Mouse (Mus musculus) midbrain, embryonic 14.5 days (tissue): ENCODE data around the gene Adh5. TPM values are rescaled to one million over a fixed set of nuclear protein-coding genes. Genes with fewer than 3 reads are reported as not detected.
"Not testable (repeated sequence)": the region's sequence is repeated elsewhere in the genome, so short reads cannot be mapped to it uniquely, and the experiment has no call there.

Source experiments
- ATAC-seq: fragments of 200-750 bp; cut with Nextera tagmentation; 2 replicates; pipeline ENCODE4 v1.8.0; 2017; ENCODE audit warnings: moderate number of reproducible peaks, moderate library complexity; ENCODE audit not compliant: low FRiP score, low TSS enrichment
- DNase-seq: peaks from one replicate; pipeline ENCODE4 v3.0.0-alpha.2; 2015
- H3K27ac ChIP-seq: fragments of 300-500 bp; sonication (generic); replicated peaks from 2 replicates; pipeline ENCODE4 v1.5.1; 2014; ENCODE audit warnings: mild to moderate bottlenecking, low read depth, low read length, moderate library complexity
- H3K27me3 ChIP-seq: fragments of 300-500 bp; sonication (generic); 2 replicates; pipeline ENCODE4 v1.6.1; 2014; ENCODE audit warnings: low read length, control low read depth, mixed read lengths; ENCODE audit not compliant: control insufficient read depth, insufficient read depth
- H3K36me3 ChIP-seq: fragments of 300-500 bp; sonication (generic); 2 replicates; pipeline ENCODE4 v1.6.1; 2014; ENCODE audit warnings: low read length, control low read depth; ENCODE audit not compliant: control insufficient read depth, insufficient read depth
- H3K4me1 ChIP-seq: fragments of 300-500 bp; sonication (generic); 2 replicates; pipeline ENCODE4 v1.6.1; 2014; ENCODE audit warnings: mild to moderate bottlenecking, antibody characterized with exemption, low read length, control low read depth; ENCODE audit not compliant: control insufficient read depth, insufficient read depth
- H3K4me2 ChIP-seq: fragments of 300-500 bp; sonication (generic); 2 replicates; pipeline ENCODE4 v1.6.1; 2014; ENCODE audit warnings: mild to moderate bottlenecking, low read length, moderate library complexity
- H3K4me3 ChIP-seq: fragments of 300-500 bp; sonication (generic); replicated peaks from 2 replicates; pipeline ENCODE4 v1.5.1; 2014; ENCODE audit warnings: low read depth, low read length
- H3K9ac ChIP-seq: fragments of 300-500 bp; sonication (generic); replicated peaks from 2 replicates; pipeline ENCODE4 v1.6.1; 2014; ENCODE audit warnings: mild to moderate bottlenecking, low read length, moderate library complexity
- H3K9me3 ChIP-seq: fragments of 300-500 bp; sonication (generic); 2 replicates; pipeline ENCODE4 v1.6.1; 2016; ENCODE audit warnings: low read length, control low read depth, mixed read lengths; ENCODE audit not compliant: control insufficient read depth
- WGBS: fragments of 180-500 bp; shearing (Covaris S2); extraction: QIAGEN DNeasy Blood & Tissue Kit; methylation state at CpG from one replicate; pipeline ENCODE4 v1.1.7; 2014; 5-methylcytosine and 5-hydroxymethylcytosine counted together
- polyA plus RNA-seq: library from polyadenylated mRNA; unstranded; fragments of >200 nt; fragmentation: Nextera tagmentation; extraction: Ambion mirVana; gene quantifications from 2 replicates; pipeline ENCODE4 v1.2.1, GENCODE M21; 2014

Gene Adh5
- polyA plus RNA-seq, 1 experiment from 2014 or later = 238 TPM

GRCm38 (mm10) chr3:138466656-138467055 lies 23.8 kb downstream of the Adh5 start:
- not testable (repeated sequence) for ATAC-seq, H3K4me1 ChIP-seq, DNase-seq, H3K27ac ChIP-seq, H3K9me3 ChIP-seq, H3K4me2 ChIP-seq, H3K4me3 ChIP-seq, H3K9ac ChIP-seq, H3K27me3 ChIP-seq
- H3K36me3 ChIP-seq = peaks cover 79% of the 10 kb centered on the region
- 90% methylated on average over 1 of the region's 1 CpGs for WGBS

- ATAC-seq (no peak), DNase-seq (no peak)
- Histone ChIP-seq H3K36me3 (peaks cover 64% of the 10 kb centered on the region), H3K4me2 (no peak overlapping the region), H3K4me3 (no peak overlapping the region), H3K4me1 (no peaks in the 10 kb centered on the region), H3K27me3 (no peaks in the 10 kb centered on the region), H3K9me3 (no peaks in the 10 kb centered on the region), H3K9ac (no peak overlapping the region), H3K27ac (no peak overlapping the region)
- WGBS = 91% methylated on average over 3 of the region's 3 CpGs
These were observed 28.2 kb downstream of the Adh5 start for GRCm38 (mm10) chr3:138471066-138471465.

- no peak overlapping the region for H3K4me2 ChIP-seq
- no peak for DNase-seq
- no peak overlapping the region for H3K9ac ChIP-seq
- H3K9me3 ChIP-seq = no peaks in the 10 kb centered on the region
- no peaks in the 10 kb centered on the region for H3K4me1 ChIP-seq
- H3K27me3 ChIP-seq = no peaks in the 10 kb centered on the region
- H3K4me3 ChIP-seq = no peak overlapping the region
- 98% methylated on average over 8 of the region's 8 CpGs for WGBS
- H3K27ac ChIP-seq = no peak overlapping the region
- ATAC-seq = no peak
- peaks cover 33% of the 10 kb centered on the region for H3K36me3 ChIP-seq
These were observed 36.6 kb downstream of the Adh5 start for GRCm38 (mm10) chr3:138479489-138479888.

- ATAC-seq = no peak
- 65% methylated on average over 14 of the region's 14 CpGs for WGBS
- Histone ChIP-seq H3K4me1 (no peaks in the 10 kb centered on the region), H3K4me3 (no peak overlapping the region), H3K36me3 (peaks cover 36% of the 10 kb centered on the region), H3K27ac (no peak overlapping the region), H3K9ac (no peak overlapping the region), H3K27me3 (no peaks in the 10 kb centered on the region), H3K9me3 (no peaks in the 10 kb centered on the region), H3K4me2 (no peak overlapping the region)
- DNase-seq = no peak
These were observed 38.8 kb downstream of the Adh5 start for GRCm38 (mm10) chr3:138481526-138482284.

- H3K36me3 ChIP-seq = peaks cover 32% of the 10 kb centered on the region
- no peak overlapping the region for H3K27ac ChIP-seq
- DNase-seq = no peak
- H3K4me2 ChIP-seq = no peak overlapping the region
- 95% methylated on average over 2 of the region's 2 CpGs for WGBS
- no peaks in the 10 kb centered on the region for H3K9me3 ChIP-seq
- no peak overlapping the region for H3K4me3 ChIP-seq
- no peak overlapping the region for H3K9ac ChIP-seq
- H3K27me3 ChIP-seq = no peaks in the 10 kb centered on the region
- no peak for ATAC-seq
- H3K4me1 ChIP-seq = peaks cover 7% of the 10 kb centered on the region
These were observed 40.3 kb downstream of the Adh5 start for GRCm38 (mm10) chr3:138483240-138483639.

GRCm38 (mm10) chr3:138488584-138489326 lies 45.9 kb downstream of the Adh5 start:
- peak overlapping the region; percentile 78 for H3K9ac ChIP-seq
- H3K9me3 ChIP-seq = no peaks in the 10 kb centered on the region
- 0 out of 2 replicates have a peak, but pooled peaks cover 3% of the 10 kb centered on the region for H3K36me3 ChIP-seq
- peaks cover 8% of the 10 kb centered on the region for H3K4me1 ChIP-seq
- WGBS = under 1% methylated on average over 61 of the region's 61 CpGs
- ATAC-seq (peak; percentile 82; the same call in 1 of the 2 replicates), DNase-seq (peak; percentile 53)
- H3K4me2 ChIP-seq = peak overlapping the region; percentile 72
- H3K27me3 ChIP-seq = no peaks in the 10 kb centered on the region
- H3K4me3 ChIP-seq = peak overlapping the region; percentile 84
- H3K27ac ChIP-seq = peak overlapping the region; percentile 73

- 0 out of 2 replicates have a peak, but pooled peaks cover 3% of the 10 kb centered on the region for H3K36me3 ChIP-seq
- ATAC-seq = peak; percentile 99
- peak within 1 kb of the TSS; percentile 84 for H3K4me3 ChIP-seq
- H3K9me3 ChIP-seq = no peaks in the 10 kb centered on the region
- peak within 1 kb of the TSS; percentile 78 for H3K9ac ChIP-seq
- under 1% methylated on average over 59 of the region's 65 CpGs for WGBS
- DNase-seq = peak; percentile 97
- H3K4me2 ChIP-seq = peak within 1 kb of the TSS; percentile 72
- peaks cover 8% of the 10 kb centered on the region for H3K4me1 ChIP-seq
- H3K27ac ChIP-seq = peak within 1 kb of the TSS; percentile 73
- no peaks in the 10 kb centered on the region for H3K27me3 ChIP-seq
These were observed 46.6 kb downstream of the Adh5 start, which contains the start of gene Metap1 for GRCm38 (mm10) chr3:138489327-138490033. Gene Metap1 (minus strand): TSS chr3:138489515.

- WGBS = 33% methylated on average over 6 of the region's 6 CpGs
- no peak for DNase-seq
These were observed 47.1 kb downstream of the Adh5 start for GRCm38 (mm10) chr3:138490034-138490337.

More at GRCm38 (mm10) chr3:138490034-138490337, 47.1 kb downstream of the Adh5 start:
- H3K4me3 ChIP-seq = peak overlapping the region; percentile 84
- H3K9me3 ChIP-seq = no peaks in the 10 kb centered on the region
- H3K27me3 ChIP-seq = no peaks in the 10 kb centered on the region
- ATAC-seq = no peak
- peak overlapping the region; percentile 72 for H3K4me2 ChIP-seq
- no peak overlapping the region for H3K27ac ChIP-seq
- peak overlapping the region; percentile 36 for H3K9ac ChIP-seq
- H3K36me3 ChIP-seq = no peaks in the 10 kb centered on the region
- H3K4me1 ChIP-seq = peaks cover 8% of the 10 kb centered on the region
